ENCODE assay signal across 11 mouse cellular contexts in the genomic region with DNA sequence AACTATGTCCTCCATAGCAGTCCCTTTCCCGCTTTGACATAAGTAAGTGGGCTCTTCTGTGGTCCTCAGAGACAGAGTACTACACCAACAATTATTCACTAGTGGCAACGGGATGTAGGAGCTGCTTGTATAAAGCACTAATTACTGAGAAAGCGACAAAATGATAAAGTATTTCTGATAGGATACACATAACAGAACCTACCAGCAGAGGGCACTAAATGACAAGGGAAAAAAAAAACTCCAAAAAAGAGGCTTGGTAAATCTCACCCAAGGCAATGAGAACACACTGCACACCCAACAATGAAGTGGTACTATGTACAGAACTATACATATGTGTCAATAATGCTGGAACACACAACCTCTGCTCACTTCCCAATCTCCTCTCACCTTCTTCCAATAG. TPM values are rescaled to one million over a fixed set of nuclear protein-coding genes. Genes with fewer than 3 reads are reported as not detected.
A peak's percentile ranks its signal among the peaks of the same experiment; 100 is the strongest.
DNase-seq lines count a peak whose midpoint lies in the region; ATAC-seq and TF ChIP-seq lines count a peak whose summit lies in the region.
"Had no signal": no experiment of that assay in that cellular context is flagged by ENCODE, and none has a peak within 500 bp of the region (broad histone marks: within the 10 kb centered on the region; RNA-seq: fewer than 3 reads in every experiment).

No protein-coding gene starts in this region.

- no peaks in the 10 kb centered on the region for H3K27me3 ChIP-seq in lung, postnatal 0 days (replicated peaks; ENCODE audit: insufficient read depth, low read length)
- no peaks in the 10 kb centered on the region for H3K27me3 ChIP-seq in MEL (ENCODE audit: control insufficient read depth in 1 of 2, insufficient read depth in 2 of 2, low read length in 2 of 2)
- H3K27me3 ChIP-seq: heart, embryonic 12.5 days had no signal

- no peak overlapping the region for H3K9ac ChIP-seq in lung, postnatal 0 days (replicated peaks; ENCODE audit: low read depth)
- H3K9ac ChIP-seq in MEL (ENCODE audit: control insufficient read depth, low read depth, low read length, poor library complexity, severe bottlenecking) = no peak overlapping the region
- H3K9ac ChIP-seq: embryonic facial prominence, embryonic 13.5 days; heart, embryonic 12.5 days had no signal

- no peak overlapping the region for H3K4me2 ChIP-seq in lung, postnatal 0 days (replicated peaks; ENCODE audit: low read depth, low read length)
- H3K4me2 ChIP-seq: embryonic facial prominence, embryonic 13.5 days; heart, embryonic 12.5 days had no signal

- no peaks in the 10 kb centered on the region for H3K9me3 ChIP-seq in lung, postnatal 0 days (ENCODE audit: low read length)
- no peaks in the 10 kb centered on the region for H3K9me3 ChIP-seq in MEL (replicated peaks; ENCODE audit: insufficient read depth, low read length)
- H3K9me3 ChIP-seq: embryonic facial prominence, embryonic 13.5 days; heart, embryonic 12.5 days had no signal

- no peaks in the 10 kb centered on the region for H3K4me1 ChIP-seq in lung, postnatal 0 days (ENCODE audit: insufficient read depth, low read depth, low read length)
- H3K4me1 ChIP-seq in MEL (ENCODE audit: control insufficient read depth in 1 of 2, insufficient read depth in 2 of 2, low read length in 2 of 2) = no peaks in the 10 kb centered on the region; a peak in 1 of 4 replicates
- H3K4me1 ChIP-seq: embryonic facial prominence, embryonic 13.5 days had no signal

- no peaks in the 10 kb centered on the region for H3K36me3 ChIP-seq in lung, postnatal 0 days (ENCODE audit: insufficient read depth, low read length)
- H3K36me3 ChIP-seq in MEL (ENCODE audit: control insufficient read depth in 1 of 2, insufficient read depth in 2 of 2, low read length in 2 of 2) = peaks cover 3 to 29% of the 10 kb centered on the region in 2 experiments; a peak in 3 of 4 replicates
- H3K36me3 ChIP-seq: embryonic facial prominence, embryonic 13.5 days had no signal

- TF ChIP-seq RAD21 in MEL (IDR thresholded peaks at IDR 0.05; ENCODE audit: low read depth, low read length) = peak; percentile 65

- ATAC-seq in lung, postnatal 0 days = no peak

- no peak for TF ChIP-seq EP300 in lung, postnatal 0 days (IDR thresholded peaks at IDR 0.05)
- TF ChIP-seq EP300 in MEL (IDR thresholded peaks at IDR 0.05; ENCODE audit: low read depth in 1 of 2, low read length in 2 of 2) = no peak

- H3K79me2 ChIP-seq in MEL (ENCODE audit: control insufficient read depth, insufficient read depth, low read length, poor library complexity) = peaks cover 2% of the 10 kb centered on the region; the same call in 1 of the 2 replicates

- 78% methylated on average over 3 of the region's 3 CpGs for WGBS in lung, postnatal 0 days

- peak; percentile 61 for TF ChIP-seq CTCF in gastrocnemius, adult 2 months (IDR thresholded peaks at IDR 0.05)
- peak; percentile 52 for TF ChIP-seq CTCF in lung, postnatal 0 days (IDR thresholded peaks at IDR 0.05)
- peak in 2 of 3 experiments; percentile 33 to 65; a peak in 4 of 6 replicates for TF ChIP-seq CTCF in MEL (IDR thresholded peaks at IDR 0.05 in 2 of 3, conservative IDR thresholded peaks at IDR 0.05 in 1 of 3; ENCODE audit: control insufficient read depth in 1 of 3, insufficient read depth in 1 of 3, low read depth in 2 of 3, low read length in 3 of 3, poor library complexity in 1 of 3, severe bottlenecking in 1 of 3)

- no peak for TF ChIP-seq POLR2A in MEL (IDR thresholded peaks at IDR 0.05; ENCODE audit: control insufficient read depth in 1 of 2, insufficient read depth in 1 of 2, low read depth in 1 of 2, low read length in 2 of 2, poor library complexity in 1 of 2)

- no peak for DNase-seq in gastrocnemius, adult 2 months
- DNase-seq in gastrocnemius, postnatal 25 days = no peak
- peak; percentile 31 for DNase-seq in lung, postnatal 0 days (ENCODE audit: low spot score)
- DNase-seq in lung, postnatal 25 days (ENCODE audit: low spot score) = no peak
- DNase-seq in MEL (ENCODE audit: low read depth, low spot score) = peak; percentile 48
- DNase-seq in induced T-regulatory cell, adult 2 months (ENCODE audit: low read depth) = peak; percentile 59
- no peak for DNase-seq in adrenal gland, adult 8-10 months
- DNase-seq in right cerebral cortex, postnatal 10 days (ENCODE audit: low spot score in 2 of 2) = no peak
- DNase-seq: spleen, adult 18-20 months had no signal

- H3K4me3 ChIP-seq in gastrocnemius, adult 2 months = no peak overlapping the region
- H3K4me3 ChIP-seq in lung, postnatal 0 days (ENCODE audit: low read depth, low read length) = no peak overlapping the region
- H3K4me3 ChIP-seq in MEL (ENCODE audit: control insufficient read depth in 1 of 2, insufficient read depth in 1 of 2, low read depth in 2 of 2, low read length in 2 of 2) = no peak overlapping the region
- H3K4me3 ChIP-seq: embryonic facial prominence, embryonic 13.5 days; heart, embryonic 12.5 days had no signal

- intact Hi-C loops in gastrocnemius, adult 2 months (cut with DNase I) = loop anchor here (5.0 kb wide), 1 partner anchor 185 kb away; no protein-coding TSS in a partner anchor

- H3K27ac ChIP-seq in gastrocnemius, adult 2 months = no peak overlapping the region
- no peak overlapping the region for H3K27ac ChIP-seq in lung, postnatal 0 days (ENCODE audit: low read length)
- H3K27ac ChIP-seq in MEL (ENCODE audit: control insufficient read depth, low read depth, low read length) = no peak overlapping the region
- H3K27ac ChIP-seq: embryonic facial prominence, embryonic 13.5 days had no signal

TF ChIP-seq in MEL, 35 proteins besides CTCF, POLR2A, EP300 and RAD21:
- TF ChIP-seq SMC3 (IDR thresholded peaks at IDR 0.05; ENCODE audit: low read depth, low read length) (peak; percentile 59), ZNF384 (IDR thresholded peaks at IDR 0.05; ENCODE audit: low read depth, low read length) (peak; percentile 91), ZC3H11A (IDR thresholded peaks at IDR 0.05; ENCODE audit: low read depth, low read length) (peak; percentile 30; the same call in 1 of the 2 replicates), TBP (IDR thresholded peaks at IDR 0.05; ENCODE audit: low read depth, low read length) (no peak)
TF ChIP-seq in MEL: peak in this region for 3.

RNA-seq across cellular contexts. Expression of a gene that starts 29.4 kb away (rescaled TPM):
- 10 to 100 TPM; 39.0 to 87.5 TPM for total RNA-seq in gastrocnemius, adult 2 months (2021)
- 10 to 100 TPM; 41.5 to 47.8 TPM for total RNA-seq in gastrocnemius, postnatal 25 days (2021)
- 52.8 and 55.8 TPM in 2 replicates for polyA plus RNA-seq in lung, postnatal 0 days (2015; fragmentation: Nextera tagmentation; extraction: Ambion mirVana)
- 102 and 137 TPM in 2 replicates for total RNA-seq in MEL (2012; rRNA removed)
- 100 to 1,000 TPM; 144 to 681 TPM for polyA plus RNA-seq in MEL (2012; ENCODE audit: insufficient read depth in 1 of 2, insufficient read length in 2 of 2, low read depth in 1 of 2, low replicate concordance in 2 of 2, missing spikeins in 1 of 2)
- total RNA-seq in adrenal gland, adult 8-10 months (2022) = 10 to 100 TPM; 10.1 to 15.3 (median 13.4) TPM

RNA-seq across cellular contexts. Expression of a gene that starts 47.6 kb away (rescaled TPM):
- total RNA-seq in gastrocnemius, adult 2 months (2021) = under 1 TPM; 0.33 TPM
- under 1 TPM; 0.29 to 0.33 TPM for total RNA-seq in gastrocnemius, postnatal 25 days (2021)
- 4.0 and 5.5 TPM in 2 replicates for polyA plus RNA-seq in lung, postnatal 0 days (2015; fragmentation: Nextera tagmentation; extraction: Ambion mirVana)
- 0.03 and 0.12 TPM in 2 replicates for total RNA-seq in MEL (2012; rRNA removed)
- under 1 TPM in 1 of 2 experiments, not detected in 1; 0.01 TPM for polyA plus RNA-seq in MEL (2012; ENCODE audit: insufficient read depth in 1 of 2, insufficient read length in 2 of 2, low read depth in 1 of 2, low replicate concordance in 2 of 2, missing spikeins in 1 of 2)
- under 1 TPM; 0.22 to 0.49 (median 0.43) TPM for total RNA-seq in adrenal gland, adult 8-10 months (2022)

Comparison
In these comparisons a context has a peak if more than half of its experiments do, and no peak if none do; other contexts are left out.
1. DNase-seq: peak in lung, postnatal 0 days (single experiment), MEL (single experiment) and induced T-regulatory cell, adult 2 months (single experiment); none in gastrocnemius, adult 2 months (single experiment), gastrocnemius, postnatal 25 days (single experiment), lung, postnatal 25 days (single experiment), adrenal gland, adult 8-10 months (single experiment) and right cerebral cortex, postnatal 10 days (0 of 2).
2. Peak in every context shown above with its lines, with median percentiles within 50 percentile points of each other: CTCF ChIP-seq.